Mouse (Mus musculus): ENCODE results near the gene Arl3. TPM values are rescaled to one million over a fixed set of nuclear protein-coding genes. Genes with fewer than 3 reads are reported as not detected.

The Arl3 gene
- total RNA-seq, 1 experiment = 39.7 TPM

GRCm38 (mm10) chr19:46591575-46591974 lies 18.6 kb upstream of the Arl3 start:
- peaks cover 5% of the 10 kb centered on the region; the same call in 1 of the 2 replicates for H3K36me3 ChIP-seq (ENCODE audit: control insufficient read depth, insufficient read depth, low read length, poor library complexity, severe bottlenecking)
- no peak for DNase-seq (ENCODE audit: low read depth, low spot score)
- no peak for TF ChIP-seq ZNF384 (IDR thresholded peaks at IDR 0.05; ENCODE audit: low read depth, low read length)
- no peak for TF ChIP-seq ZC3H11A (IDR thresholded peaks at IDR 0.05; ENCODE audit: borderline replicate concordance, low read depth, low read length)
- TF ChIP-seq CHD2 (IDR thresholded peaks at IDR 0.05; ENCODE audit: low read depth, low read length) = no peak
- TF ChIP-seq HCFC1 (IDR thresholded peaks at IDR 0.05; ENCODE audit: borderline replicate concordance, insufficient read depth, low read length) = no peak

GRCm38 (mm10) chr19:46587823-46588508 lies 15.0 kb upstream of the Arl3 start:
- Histone ChIP-seq H3K9ac (ENCODE audit: insufficient read depth, low read depth, low read length, poor library complexity, severe bottlenecking) (no peak overlapping the region), H3K4me3 (ENCODE audit: insufficient read depth in 1 of 2, low read depth in 1 of 2, low read length in 2 of 2, poor library complexity in 1 of 2, severe bottlenecking in 1 of 2) (no peak overlapping the region), H3K9me3 (ENCODE audit: control insufficient read depth, insufficient read depth, low read depth, low read length) (no peaks in the 10 kb centered on the region), H3K27ac (ENCODE audit: insufficient read depth, low read depth, low read length, poor library complexity, severe bottlenecking) (no peak overlapping the region), H3K4me1 (ENCODE audit: control insufficient read depth in 2 of 2, insufficient read depth in 2 of 2, low read length in 2 of 2, poor library complexity in 1 of 2) (no peaks in the 10 kb centered on the region; a peak in 1 of 4 replicates), H3K36me3 (ENCODE audit: control insufficient read depth, insufficient read depth, low read length, poor library complexity, severe bottlenecking) (peaks cover 8% of the 10 kb centered on the region)
- in situ Hi-C loops (cut with MboI; ENCODE audit: low sequenced_read_pairs in 2 of 2, unreplicated experiment in 2 of 2) = no loop called here
- TF ChIP-seq MAFK (IDR thresholded peaks at IDR 0.05; ENCODE audit: insufficient read depth, low read depth, low read length) (no peak), ZNF384 (IDR thresholded peaks at IDR 0.05; ENCODE audit: low read depth, low read length) (no peak), CHD2 (IDR thresholded peaks at IDR 0.05; ENCODE audit: low read depth, low read length) (no peak), HCFC1 (IDR thresholded peaks at IDR 0.05; ENCODE audit: borderline replicate concordance, insufficient read depth, low read length) (no peak), ZC3H11A (IDR thresholded peaks at IDR 0.05; ENCODE audit: borderline replicate concordance, low read depth, low read length) (no peak)
- DNase-seq (ENCODE audit: low read depth, low spot score) = no peak

More at GRCm38 (mm10) chr19:46591575-46591974, 18.6 kb upstream of the Arl3 start:
- H3K9ac ChIP-seq (ENCODE audit: insufficient read depth, low read depth, low read length, poor library complexity, severe bottlenecking) = no peak overlapping the region
- in situ Hi-C loops (cut with MboI; ENCODE audit: low sequenced_read_pairs in 2 of 2, unreplicated experiment in 2 of 2) = no loop called here
- no peak overlapping the region for H3K27ac ChIP-seq (ENCODE audit: insufficient read depth, low read depth, low read length, poor library complexity, severe bottlenecking)
- no peaks in the 10 kb centered on the region for H3K9me3 ChIP-seq (ENCODE audit: control insufficient read depth, insufficient read depth, low read depth, low read length)
- no peaks in the 10 kb centered on the region; a peak in 1 of 4 replicates for H3K4me1 ChIP-seq (ENCODE audit: control insufficient read depth in 2 of 2, insufficient read depth in 2 of 2, low read length in 2 of 2, poor library complexity in 1 of 2)
- H3K4me3 ChIP-seq (ENCODE audit: insufficient read depth in 1 of 2, low read depth in 1 of 2, low read length in 2 of 2, poor library complexity in 1 of 2, severe bottlenecking in 1 of 2) = no peak overlapping the region

GRCm38 (mm10) chr19:46575196-46575595 lies 2.2 kb upstream of the Arl3 start:
- Histone ChIP-seq H3K4me1 (ENCODE audit: control insufficient read depth in 2 of 2, insufficient read depth in 2 of 2, low read length in 2 of 2, poor library complexity in 1 of 2) (peaks cover 2 to 8% of the 10 kb centered on the region in 2 experiments; a peak in 2 of 4 replicates), H3K4me3 (ENCODE audit: insufficient read depth in 1 of 2, low read depth in 1 of 2, low read length in 2 of 2, poor library complexity in 1 of 2, severe bottlenecking in 1 of 2) (no peak overlapping the region), H3K36me3 (ENCODE audit: control insufficient read depth, insufficient read depth, low read length, poor library complexity, severe bottlenecking) (no peaks in the 10 kb centered on the region; the same call in 1 of the 2 replicates), H3K27ac (ENCODE audit: insufficient read depth, low read depth, low read length, poor library complexity, severe bottlenecking) (no peak overlapping the region), H3K9me3 (ENCODE audit: control insufficient read depth, insufficient read depth, low read depth, low read length) (no peaks in the 10 kb centered on the region), H3K9ac (ENCODE audit: insufficient read depth, low read depth, low read length, poor library complexity, severe bottlenecking) (no peak overlapping the region)
- in situ Hi-C loops (cut with MboI; ENCODE audit: low sequenced_read_pairs in 2 of 2, unreplicated experiment in 2 of 2) = no loop called here
- TF ChIP-seq MAFK (IDR thresholded peaks at IDR 0.05; ENCODE audit: insufficient read depth, low read depth, low read length) = no peak
- TF ChIP-seq CHD2 (IDR thresholded peaks at IDR 0.05; ENCODE audit: low read depth, low read length) = no peak
- TF ChIP-seq ZC3H11A (IDR thresholded peaks at IDR 0.05; ENCODE audit: borderline replicate concordance, low read depth, low read length) = no peak
- TF ChIP-seq ZNF384 (IDR thresholded peaks at IDR 0.05; ENCODE audit: low read depth, low read length) = no peak
- no peak for TF ChIP-seq HCFC1 (IDR thresholded peaks at IDR 0.05; ENCODE audit: borderline replicate concordance, insufficient read depth, low read length)
- no peak for DNase-seq (ENCODE audit: low read depth, low spot score)

GRCm38 (mm10) chr19:46573990-46574389 lies 992 bp upstream of the Arl3 start:
- peak overlapping the region; percentile 86; the same call in 1 of the 2 replicates for H3K9ac ChIP-seq (ENCODE audit: insufficient read depth, low read depth, low read length, poor library complexity, severe bottlenecking)
- no peak for DNase-seq (ENCODE audit: low read depth, low spot score)
- TF ChIP-seq HCFC1 (IDR thresholded peaks at IDR 0.05; ENCODE audit: borderline replicate concordance, insufficient read depth, low read length) (no peak), ZNF384 (IDR thresholded peaks at IDR 0.05; ENCODE audit: low read depth, low read length) (no peak), MAFK (IDR thresholded peaks at IDR 0.05; ENCODE audit: insufficient read depth, low read depth, low read length) (no peak), ZC3H11A (IDR thresholded peaks at IDR 0.05; ENCODE audit: borderline replicate concordance, low read depth, low read length) (no peak), CHD2 (IDR thresholded peaks at IDR 0.05; ENCODE audit: low read depth, low read length) (no peak)
- H3K36me3 ChIP-seq (ENCODE audit: control insufficient read depth, insufficient read depth, low read length, poor library complexity, severe bottlenecking) = no peaks in the 10 kb centered on the region; the same call in 1 of the 2 replicates
- in situ Hi-C loops (cut with MboI; ENCODE audit: low sequenced_read_pairs in 2 of 2, unreplicated experiment in 2 of 2) = no loop called here
- no peaks in the 10 kb centered on the region for H3K9me3 ChIP-seq (ENCODE audit: control insufficient read depth, insufficient read depth, low read depth, low read length)
- H3K27ac ChIP-seq (ENCODE audit: insufficient read depth, low read depth, low read length, poor library complexity, severe bottlenecking) = no peak overlapping the region
- H3K4me1 ChIP-seq (ENCODE audit: control insufficient read depth in 2 of 2, insufficient read depth in 2 of 2, low read length in 2 of 2, poor library complexity in 1 of 2) = peaks cover 2 to 8% of the 10 kb centered on the region in 2 experiments; a peak in 2 of 4 replicates
- H3K4me3 ChIP-seq (ENCODE audit: insufficient read depth in 1 of 2, low read depth in 1 of 2, low read length in 2 of 2, poor library complexity in 1 of 2, severe bottlenecking in 1 of 2) = peak overlapping the region; percentile 88 to 94; a peak in 3 of 4 replicates

Data from ES-E14 (cell line).